ENCODE assay signal across 20 mouse cellular contexts in genomic region chr9:94788261-94788660, GRCm38 (mm10).
DNase-seq lines count a peak whose midpoint lies in the region; ATAC-seq lines count a peak whose summit lies in the region.
"Had no signal": no experiment of that assay in that cellular context is flagged by ENCODE, and none has a peak within 500 bp of the region (broad histone marks: within the 10 kb centered on the region; RNA-seq: fewer than 3 reads in every experiment).

No protein-coding gene starts in this region.

- no peaks in the 10 kb centered on the region for H3K4me1 ChIP-seq in kidney, embryonic 15.5 days
- H3K4me1 ChIP-seq: embryonic facial prominence, embryonic 15.5 days; forebrain, embryonic 10.5 days; heart, embryonic 12.5 days; hindbrain, embryonic 15.5 days had no signal

- H3K36me3 ChIP-seq in kidney, embryonic 15.5 days: no peaks in the 10 kb centered on the region
- H3K36me3 ChIP-seq: embryonic facial prominence, embryonic 15.5 days; forebrain, embryonic 10.5 days; heart, embryonic 12.5 days; hindbrain, embryonic 15.5 days had no signal

- 58% methylated on average over 3 of the region's 3 CpGs for WGBS in kidney, embryonic 15.5 days

- H3K27ac ChIP-seq in kidney, embryonic 15.5 days: no peak overlapping the region
- H3K27ac ChIP-seq: embryonic facial prominence, embryonic 15.5 days; forebrain, embryonic 10.5 days; gastrocnemius, adult 2 months; hindbrain, embryonic 15.5 days had no signal

- peak; percentile 7 for DNase-seq in kidney, postnatal 10 days
- DNase-seq in ovary, adult 18-20 months (ENCODE audit: low spot score): peak; percentile 26
- DNase-seq in ovary, postnatal 14 days (ENCODE audit: low spot score): no peak
- DNase-seq in adrenal gland, postnatal 10 days: peak; percentile 75
- peak; percentile 39 to 60 for DNase-seq in adrenal gland, postnatal 36 days
- no peak for DNase-seq in yolk sac, embryonic 10.5 days (ENCODE audit: low spot score)
- no peak for DNase-seq in urinary bladder, adult 18-20 months (ENCODE audit: low spot score in 2 of 2)
- DNase-seq: cerebellum, adult 11 months; cerebellum, adult 8-10 months; cerebellum, postnatal 14 days; embryo, embryonic 11 days; gastrocnemius, adult 2 months; gastrocnemius, postnatal 25 days had no signal

- H3K4me2 ChIP-seq in kidney, embryonic 15.5 days: no peak overlapping the region
- H3K4me2 ChIP-seq: embryonic facial prominence, embryonic 15.5 days; heart, embryonic 12.5 days; hindbrain, embryonic 15.5 days had no signal

- no peaks in the 10 kb centered on the region for H3K9me3 ChIP-seq in kidney, embryonic 15.5 days (replicated peaks)
- H3K9me3 ChIP-seq: embryonic facial prominence, embryonic 15.5 days; forebrain, embryonic 10.5 days; heart, embryonic 12.5 days; hindbrain, embryonic 15.5 days had no signal

- no peak overlapping the region for H3K4me3 ChIP-seq in kidney, embryonic 15.5 days (replicated peaks)
- H3K4me3 ChIP-seq: embryonic facial prominence, embryonic 15.5 days; erythroblast, embryonic 14.5 days; forebrain, embryonic 10.5 days; gastrocnemius, adult 2 months; heart, embryonic 12.5 days; hindbrain, embryonic 15.5 days had no signal

- ATAC-seq in kidney, embryonic 15.5 days (replicated peaks; ENCODE audit: low FRiP score): no peak
- ATAC-seq: forebrain, embryonic 14.5 days had no signal

- H3K27me3 ChIP-seq in kidney, embryonic 15.5 days: no peaks in the 10 kb centered on the region
- H3K27me3 ChIP-seq: embryonic facial prominence, embryonic 15.5 days; heart, embryonic 12.5 days; hindbrain, embryonic 15.5 days had no signal

- no peak overlapping the region for H3K9ac ChIP-seq in kidney, embryonic 15.5 days
- H3K9ac ChIP-seq: embryonic facial prominence, embryonic 15.5 days; heart, embryonic 12.5 days; hindbrain, embryonic 15.5 days had no signal

Comparison
In these comparisons a context has a peak if more than half of its experiments do, and no peak if none do; other contexts are left out.
1. DNase-seq: peak in kidney, postnatal 10 days (single experiment), ovary, adult 18-20 months (single experiment), adrenal gland, postnatal 10 days (single experiment) and adrenal gland, postnatal 36 days (2 of 2); none in ovary, postnatal 14 days (single experiment), yolk sac, embryonic 10.5 days (single experiment) and urinary bladder, adult 18-20 months (0 of 2).